8 mouse cellular contexts compared by ENCODE assay signal in the genomic region with DNA sequence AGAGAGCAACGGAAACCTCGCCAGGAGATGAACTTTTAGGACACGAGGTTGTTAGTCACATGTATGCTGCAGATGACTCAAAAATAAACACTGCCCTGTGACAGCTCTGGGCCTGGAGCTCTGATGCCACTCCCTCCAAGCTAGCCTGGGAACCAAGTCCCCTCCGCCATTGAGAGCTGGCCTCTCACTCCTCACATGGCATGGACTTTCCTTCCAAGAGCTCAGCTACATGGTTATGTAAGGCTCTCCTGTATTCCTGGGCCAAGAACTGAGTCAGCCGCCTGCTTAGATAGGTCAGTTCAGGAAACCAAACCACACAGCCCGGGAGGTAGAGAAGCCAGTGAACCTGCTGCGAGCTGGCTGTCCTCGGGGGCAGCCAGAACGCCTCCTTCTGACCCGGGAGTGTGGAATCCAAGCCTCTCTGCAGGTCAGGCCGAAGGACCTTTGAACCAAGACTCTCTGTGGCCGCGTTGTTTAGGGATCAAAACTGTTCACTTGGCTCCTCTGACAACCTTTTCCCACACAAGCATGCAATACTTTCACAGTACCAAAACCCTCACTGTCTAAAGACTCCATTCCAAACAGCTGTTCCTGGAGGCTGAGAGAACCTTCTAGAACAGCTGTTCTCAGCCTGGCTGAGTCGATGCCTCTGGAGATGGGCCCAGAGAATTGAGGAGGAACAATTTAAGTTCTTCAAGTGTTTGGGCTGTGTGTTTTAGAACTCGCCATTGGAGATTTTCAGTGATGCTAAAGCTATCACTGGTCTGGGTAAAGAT.
DNase-seq lines count a peak whose midpoint lies in the region; TF ChIP-seq lines count a peak whose summit lies in the region.
"Had no signal": no experiment of that assay in that cellular context is flagged by ENCODE, and none has a peak within 500 bp of the region (broad histone marks: within the 10 kb centered on the region; RNA-seq: fewer than 3 reads in every experiment).

No protein-coding gene starts in this region.

- DNase-seq in right cerebral cortex, adult 18-20 months = peak; percentile 67
- DNase-seq in right cerebral cortex, postnatal 14 days = no peak
- DNase-seq in cerebellum, adult 2 months = peak; percentile 85 to 96
- DNase-seq in heart, postnatal 10 days = peak; percentile 72 to 84
- no peak for DNase-seq in retina, postnatal 1 day
- no peak for DNase-seq in spleen, postnatal 14 days (ENCODE audit: low spot score in 2 of 2)

- peaks cover 27% of the 10 kb centered on the region for H3K4me1 ChIP-seq in cerebellum, adult 2 months (ENCODE audit: control insufficient read depth, insufficient read depth, low read length)
- H3K4me1 ChIP-seq: hindbrain, embryonic 15.5 days had no signal

- no peaks in the 10 kb centered on the region for H3K79me2 ChIP-seq in myocyte (ENCODE audit: control insufficient read depth, insufficient read depth)

- intact Hi-C loops in heart, postnatal 10 days (cut with DNase I) = no loop called here

- no peak for TF ChIP-seq CTCF in cerebellum, adult 2 months (IDR thresholded peaks at IDR 0.05; ENCODE audit: borderline replicate concordance, insufficient read depth, low read depth, low read length)

- H3K27me3 ChIP-seq in cerebellum, adult 2 months (ENCODE audit: control insufficient read depth, insufficient read depth, low read length) = no peaks in the 10 kb centered on the region
- no peaks in the 10 kb centered on the region for H3K27me3 ChIP-seq in myocyte (ENCODE audit: control insufficient read depth, insufficient read depth, insufficient read length)
- H3K27me3 ChIP-seq: hindbrain, embryonic 15.5 days had no signal

- no peak overlapping the region for H3ac ChIP-seq in myocyte (ENCODE audit: control insufficient read depth, insufficient read length)

- H3K4me3 ChIP-seq in cerebellum, adult 2 months (replicated peaks; ENCODE audit: insufficient read depth, low read depth, low read length) = no peak overlapping the region
- H3K4me3 ChIP-seq in myocyte = no peak overlapping the region
- H3K4me3 ChIP-seq: hindbrain, embryonic 15.5 days had no signal

- H3K27ac ChIP-seq in cerebellum, adult 2 months (ENCODE audit: insufficient read depth, low read length) = peak overlapping the region; percentile 81
- H3K27ac ChIP-seq: hindbrain, embryonic 15.5 days had no signal

- TF ChIP-seq POLR2A in cerebellum, adult 2 months (IDR thresholded peaks at IDR 0.05; ENCODE audit: borderline replicate concordance, insufficient read depth, low read length) = peak; percentile 24; the same call in 1 of the 2 replicates
- peak; percentile 20 for TF ChIP-seq POLR2A in myocyte (IDR thresholded peaks at IDR 0.05; ENCODE audit: insufficient read length, low read depth)

- H3K4me2 ChIP-seq in myocyte (ENCODE audit: low read depth) = peak overlapping the region; percentile 52
- H3K4me2 ChIP-seq: hindbrain, embryonic 15.5 days had no signal

- H3K36me3 ChIP-seq in myocyte (ENCODE audit: control insufficient read depth, insufficient read depth) = no peaks in the 10 kb centered on the region
- H3K36me3 ChIP-seq: hindbrain, embryonic 15.5 days had no signal

- WGBS in cerebellum, adult 2 months = 12% methylated on average over 15 of the region's 15 CpGs

TF ChIP-seq in myocyte, 11 proteins besides CTCF, POLR2A, EP300 and RAD21:
- TF ChIP-seq CEBPB (IDR thresholded peaks at IDR 0.05; ENCODE audit: insufficient read depth, poor library complexity, severe bottlenecking) = no peak
- no peak for TF ChIP-seq TCF3 (IDR thresholded peaks at IDR 0.05; ENCODE audit: insufficient read length, low read depth)
- TF ChIP-seq SRF (IDR thresholded peaks at IDR 0.05; ENCODE audit: control insufficient read depth, insufficient read length, low read depth) = no peak
- no peak for TF ChIP-seq E2F4 (IDR thresholded peaks at IDR 0.05; ENCODE audit: insufficient read depth)
- peak in 2 of 3 experiments; percentile 38 to 86 for TF ChIP-seq MYOG (IDR thresholded peaks at IDR 0.05; ENCODE audit: control insufficient read depth in 1 of 3, insufficient read depth in 1 of 3, insufficient read length in 2 of 3, low read depth in 2 of 3)
- TF ChIP-seq MAX (IDR thresholded peaks at IDR 0.05; ENCODE audit: low read depth) = peak; percentile 24
- peak; percentile 38 for TF ChIP-seq TCF12 (IDR thresholded peaks at IDR 0.05; ENCODE audit: insufficient read depth, poor library complexity, severe bottlenecking)
- TF ChIP-seq POLR2AphosphoS2 (IDR thresholded peaks at IDR 0.05; ENCODE audit: insufficient read length, low read depth) = no peak
- peak; percentile 47 to 70 (median 67) for TF ChIP-seq MYOD1 (IDR thresholded peaks at IDR 0.05; ENCODE audit: control insufficient read depth in 1 of 3, insufficient read length in 2 of 3, low read depth in 2 of 3)
- TF ChIP-seq REST (IDR thresholded peaks at IDR 0.05; ENCODE audit: insufficient read depth, insufficient read length) = no peak
- no peak for TF ChIP-seq USF1 (IDR thresholded peaks at IDR 0.05; ENCODE audit: low read depth)

Comparison
In these comparisons a context has a peak if more than half of its experiments do, and no peak if none do; other contexts are left out.
1. DNase-seq: peak in right cerebral cortex, adult 18-20 months (single experiment), cerebellum, adult 2 months (2 of 2) and heart, postnatal 10 days (2 of 2); none in right cerebral cortex, postnatal 14 days (single experiment), retina, postnatal 1 day (single experiment) and spleen, postnatal 14 days (0 of 2).